Mouse (Mus musculus) neural tube, embryonic 15.5 days (tissue): Measurements from ENCODE around the gene Eif4e2. TPM values are rescaled to one million over a fixed set of nuclear protein-coding genes. Genes with fewer than 3 reads are reported as not detected.

ENCODE experiments used
- ATAC-seq: fragments of 200-750 bp; cut with Nextera tagmentation; 2 replicates; pipeline ENCODE4 v1.8.0; 2017; ENCODE audit warnings: mild to moderate bottlenecking, moderate TSS enrichment, moderate library complexity; ENCODE audit not compliant: low FRiP score
- H3K27ac ChIP-seq: fragments of 300-500 bp; sonication (generic); replicated peaks from 2 replicates; pipeline ENCODE4 v1.5.1; 2015; ENCODE audit warnings: mild to moderate bottlenecking, inconsistent platforms
- H3K27me3 ChIP-seq: fragments of 300-500 bp; sonication (generic); replicated peaks from 2 replicates; pipeline ENCODE4 v1.6.1; 2015; ENCODE audit warnings: inconsistent platforms
- H3K36me3 ChIP-seq: fragments of 300-500 bp; sonication (generic); 2 replicates; pipeline ENCODE4 v1.6.1; 2015; ENCODE audit warnings: inconsistent platforms
- H3K4me1 ChIP-seq: fragments of 300-500 bp; sonication (generic); 2 replicates; pipeline ENCODE4 v1.6.1; 2015; ENCODE audit warnings: inconsistent platforms
- H3K4me2 ChIP-seq: fragments of 300-500 bp; sonication (generic); 2 replicates; pipeline ENCODE4 v1.6.1; 2015; ENCODE audit warnings: inconsistent platforms, mild to moderate bottlenecking, moderate library complexity
- H3K4me3 ChIP-seq: fragments of 300-500 bp; sonication (generic); replicated peaks from 2 replicates; pipeline ENCODE4 v1.5.1; 2015; ENCODE audit warnings: mild to moderate bottlenecking, inconsistent platforms
- H3K9ac ChIP-seq: fragments of 300-500 bp; sonication (generic); replicated peaks from 2 replicates; pipeline ENCODE4 v1.6.1; 2015; ENCODE audit warnings: mild to moderate bottlenecking, inconsistent platforms
- H3K9me3 ChIP-seq: fragments of 300-500 bp; sonication (generic); replicated peaks from 2 replicates; pipeline ENCODE4 v1.6.1; 2016; ENCODE audit warnings: inconsistent platforms
- WGBS: fragments of 180-500 bp; shearing (Covaris S2); methylation state at CpG from one replicate; pipeline ENCODE4 v1.1.7; 2015; ENCODE audit warnings: mixed read lengths; 5-methylcytosine and 5-hydroxymethylcytosine counted together
- polyA plus RNA-seq: library from polyadenylated mRNA; unstranded; fragments of >200 nt; fragmentation: Nextera tagmentation; extraction: Ambion mirVana; gene quantifications from 2 replicates; pipeline ENCODE4 v1.2.1, GENCODE M21; 2015

Gene Eif4e2
- polyA plus RNA-seq, 1 experiment from 2014 or later, result 93.4 TPM

- Histone ChIP-seq H3K9ac (no peak overlapping the region), H3K4me3 (0 out of 2 replicates have a peak overlapping the region, but pooled peaks have one; percentile 15), H3K4me1 (peaks cover 25% of the 10 kb centered on the region), H3K27me3 (peaks cover 67% of the 10 kb centered on the region), H3K9me3 (no peaks in the 10 kb centered on the region), H3K36me3 (no peaks in the 10 kb centered on the region), H3K27ac (no peak overlapping the region), H3K4me2 (peak overlapping the region; percentile 50)
- WGBS, result 26% methylated on average over 15 of the region's 15 CpGs
- ATAC-seq, result no peak
Observed at GRCm38 (mm10) chr1:87183998-87184750, 29.5 kb upstream of the Eif4e2 start.

DNA sequence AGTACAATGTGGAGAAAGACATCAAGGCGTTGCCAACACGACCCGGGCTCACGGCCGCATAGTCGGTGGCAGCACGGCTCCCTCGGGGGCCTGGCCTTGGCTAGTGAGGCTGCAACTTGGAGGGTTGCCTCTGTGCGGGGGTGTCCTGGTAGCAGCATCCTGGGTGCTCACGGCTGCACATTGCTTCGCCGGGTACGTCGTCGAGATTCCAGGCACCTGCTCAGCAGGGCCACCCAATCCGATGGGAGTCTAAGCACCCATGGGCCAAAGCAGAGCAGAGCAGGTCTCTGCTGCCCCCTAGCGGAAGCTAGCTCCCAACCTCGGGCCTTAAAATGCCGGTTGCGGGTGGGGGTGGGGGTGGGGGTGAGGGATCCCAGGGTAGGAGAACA is 29.0 kb upstream of the Eif4e2 start:
- Histone ChIP-seq H3K4me1 (peaks cover 25% of the 10 kb centered on the region), H3K27ac (no peak overlapping the region), H3K4me2 (peak overlapping the region; percentile 50), H3K4me3 (0 out of 2 replicates have a peak overlapping the region, but pooled peaks have one; percentile 15), H3K36me3 (no peaks in the 10 kb centered on the region), H3K9me3 (no peaks in the 10 kb centered on the region), H3K27me3 (peaks cover 72% of the 10 kb centered on the region), H3K9ac (no peak overlapping the region)
- peak; percentile 27; the same call in 1 of the 2 replicates for ATAC-seq
- WGBS, result 4% methylated on average over 20 of the region's 20 CpGs

DNA sequence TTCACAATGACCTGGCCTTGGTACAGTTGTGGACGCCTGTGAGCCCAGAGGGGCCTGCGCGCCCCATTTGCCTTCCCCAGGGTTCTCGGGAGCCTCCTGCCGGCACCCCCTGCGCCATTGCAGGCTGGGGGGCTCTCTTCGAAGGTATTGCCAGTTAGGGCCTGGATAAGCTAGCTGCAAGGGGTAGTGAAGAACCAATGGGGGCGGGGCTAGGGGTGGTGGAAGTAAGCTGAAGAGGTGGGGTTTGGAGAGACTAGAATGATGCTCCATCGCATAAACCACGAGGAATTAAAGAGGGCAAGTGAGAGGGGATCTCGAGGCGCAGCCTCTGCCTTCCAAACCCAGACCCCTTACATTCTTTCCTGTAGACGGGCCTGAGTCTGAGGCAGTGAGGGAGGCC is 28.2 kb upstream of the Eif4e2 start:
- Histone ChIP-seq H3K9ac (no peak overlapping the region), H3K36me3 (no peaks in the 10 kb centered on the region), H3K27ac (no peak overlapping the region), H3K27me3 (peaks cover 72% of the 10 kb centered on the region), H3K4me2 (peak overlapping the region; percentile 97; the same call in 1 of the 2 replicates), H3K4me3 (0 out of 2 replicates have a peak overlapping the region, but pooled peaks have one; percentile 53), H3K9me3 (no peaks in the 10 kb centered on the region), H3K4me1 (peaks cover 25% of the 10 kb centered on the region)
- ATAC-seq, result no peak
- 14% methylated on average over 13 of the region's 13 CpGs for WGBS

DNA sequence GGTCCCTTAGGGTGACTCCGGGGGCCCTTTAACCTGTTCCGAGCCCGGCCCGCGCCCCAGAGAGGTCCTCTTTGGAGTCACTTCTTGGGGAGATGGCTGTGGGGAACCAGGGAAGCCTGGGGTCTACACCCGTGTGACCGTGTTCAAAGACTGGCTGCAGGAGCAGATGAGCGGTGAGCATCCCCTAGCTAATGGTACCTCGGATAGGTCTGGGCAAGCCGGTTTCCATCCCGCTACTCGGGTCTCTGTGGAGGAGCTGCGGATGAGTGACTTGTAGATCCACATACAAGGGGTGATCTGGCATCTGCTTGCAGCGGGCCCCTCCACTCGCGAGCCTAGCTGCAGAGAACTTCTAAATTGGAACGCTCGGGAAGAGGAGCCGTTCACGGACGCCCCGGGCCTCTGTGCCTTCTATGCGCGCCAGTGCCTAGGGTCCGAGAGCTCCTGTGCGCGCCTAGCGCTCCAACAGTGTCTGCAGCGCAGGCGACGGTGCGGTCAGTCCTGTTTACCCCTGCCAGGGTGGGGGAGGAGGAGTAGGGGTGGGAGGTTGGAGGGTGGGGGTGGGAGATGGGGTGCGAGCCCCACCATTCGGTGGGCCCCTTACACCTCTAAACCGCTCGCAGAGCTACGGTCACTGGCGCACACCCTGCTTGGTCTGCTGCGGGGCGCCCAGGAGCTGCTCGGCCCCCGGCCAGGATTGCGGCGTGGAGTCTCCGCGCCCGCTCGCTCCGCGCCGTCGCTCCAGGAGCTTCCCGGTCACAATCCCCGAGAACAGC is 27.3 kb upstream of the Eif4e2 start:
- H3K9ac ChIP-seq, result peak overlapping the region; percentile 51
- peaks cover 65% of the 10 kb centered on the region for H3K27me3 ChIP-seq
- H3K9me3 ChIP-seq, result no peaks in the 10 kb centered on the region
- no peaks in the 10 kb centered on the region for H3K36me3 ChIP-seq
- peak; percentile 56 for ATAC-seq
- 2% methylated on average over 53 of the region's 54 CpGs for WGBS
- peak overlapping the region; percentile 97 for H3K4me2 ChIP-seq
- H3K27ac ChIP-seq, result no peak overlapping the region
- peaks cover 25% of the 10 kb centered on the region for H3K4me1 ChIP-seq
- peak overlapping the region; percentile 53 for H3K4me3 ChIP-seq

- Histone ChIP-seq H3K9ac (peak overlapping the region; percentile 51), H3K27me3 (peaks cover 60% of the 10 kb centered on the region), H3K4me1 (peaks cover 25% of the 10 kb centered on the region), H3K9me3 (no peaks in the 10 kb centered on the region), H3K27ac (no peak overlapping the region), H3K4me2 (peak overlapping the region; percentile 97), H3K36me3 (no peaks in the 10 kb centered on the region), H3K4me3 (peak overlapping the region; percentile 53)
- WGBS, result 0% methylated on average over 15 of the region's 15 CpGs
- peak; percentile 54 for ATAC-seq
Observed at GRCm38 (mm10) chr1:87187037-87187355, 26.7 kb upstream of the Eif4e2 start.

DNA sequence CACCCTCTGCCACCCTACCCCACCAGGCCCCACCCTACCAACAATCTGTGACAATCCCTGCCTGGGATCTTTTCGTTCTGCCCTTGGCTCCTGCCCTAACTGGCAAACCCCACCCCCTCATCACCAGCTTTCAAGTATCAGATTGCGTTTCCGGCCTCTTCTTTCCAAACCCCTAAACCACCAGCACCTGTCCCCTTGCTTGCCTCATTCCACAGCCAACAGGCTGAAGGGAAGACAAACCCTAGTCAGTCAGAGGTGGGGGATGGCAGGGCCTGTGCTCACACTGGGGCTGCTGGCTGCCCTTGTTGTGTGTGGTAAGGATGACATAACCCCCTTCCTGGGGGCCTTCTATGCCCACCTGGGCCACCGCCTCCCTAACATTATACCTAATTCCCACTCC is 23.3 kb upstream of the Eif4e2 start, which contains the start of gene Chrnd:
TSS of gene Chrnd (plus strand) at position 179 of the 400 bp plus-strand sequence.
- ATAC-seq, result no peak

DNA sequence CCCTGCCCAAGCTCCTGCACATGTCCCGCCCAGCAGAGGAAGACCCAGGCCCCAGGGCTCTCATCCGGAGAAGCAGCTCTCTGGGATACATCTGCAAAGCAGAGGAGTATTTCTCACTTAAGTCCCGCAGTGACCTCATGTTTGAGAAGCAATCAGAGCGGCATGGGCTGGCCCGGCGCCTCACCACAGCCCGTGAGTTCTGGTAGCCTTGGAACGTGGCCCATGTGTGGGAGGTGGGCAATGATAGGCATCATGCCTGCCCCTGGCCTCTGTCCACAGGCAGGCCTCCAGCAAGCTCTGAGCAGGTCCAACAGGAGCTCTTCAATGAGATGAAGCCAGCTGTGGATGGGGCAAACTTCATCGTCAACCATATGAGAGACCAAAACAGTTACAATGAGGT is 16.4 kb upstream of the Eif4e2 start:
- Histone ChIP-seq H3K4me1 (no peaks in the 10 kb centered on the region), H3K36me3 (no peaks in the 10 kb centered on the region), H3K9me3 (no peaks in the 10 kb centered on the region), H3K27ac (no peak overlapping the region), H3K27me3 (no peaks in the 10 kb centered on the region), H3K4me3 (no peak overlapping the region), H3K9ac (no peak overlapping the region), H3K4me2 (no peak overlapping the region)
- WGBS, result 82% methylated on average over 9 of the region's 9 CpGs
- no peak for ATAC-seq

More for the DNA sequence above, 23.3 kb upstream of the Eif4e2 start, which contains the start of gene Chrnd:
- Histone ChIP-seq H3K27ac (no peak within 1 kb of the TSS), H3K4me3 (no peak within 1 kb of the TSS), H3K36me3 (no peaks in the 10 kb centered on the region), H3K9ac (no peak within 1 kb of the TSS), H3K9me3 (no peaks in the 10 kb centered on the region), H3K27me3 (peaks cover 29% of the 10 kb centered on the region), H3K4me1 (peaks cover 14% of the 10 kb centered on the region), H3K4me2 (no peak within 1 kb of the TSS)
- 36% methylated on average over 4 of the region's 4 CpGs for WGBS

GRCm38 (mm10) chr1:87198119-87199065 is 15.3 kb upstream of the Eif4e2 start:
- Histone ChIP-seq H3K4me2 (no peak overlapping the region), H3K9ac (no peak overlapping the region), H3K4me1 (no peaks in the 10 kb centered on the region), H3K4me3 (no peak overlapping the region), H3K36me3 (no peaks in the 10 kb centered on the region), H3K9me3 (no peaks in the 10 kb centered on the region), H3K27ac (no peak overlapping the region), H3K27me3 (no peaks in the 10 kb centered on the region)
- ATAC-seq, result no peak
- WGBS, result 75% methylated on average over 12 of the region's 12 CpGs

- Histone ChIP-seq H3K4me3 (no peak overlapping the region), H3K4me1 (no peaks in the 10 kb centered on the region), H3K36me3 (no peaks in the 10 kb centered on the region), H3K9me3 (no peaks in the 10 kb centered on the region), H3K4me2 (no peak overlapping the region), H3K27me3 (peaks cover 9% of the 10 kb centered on the region), H3K9ac (no peak overlapping the region), H3K27ac (no peak overlapping the region)
- WGBS, result 77% methylated on average over 2 of the region's 2 CpGs
- no peak for ATAC-seq
Observed at GRCm38 (mm10) chr1:87200811-87201210, 12.9 kb upstream of the Eif4e2 start.

DNA sequence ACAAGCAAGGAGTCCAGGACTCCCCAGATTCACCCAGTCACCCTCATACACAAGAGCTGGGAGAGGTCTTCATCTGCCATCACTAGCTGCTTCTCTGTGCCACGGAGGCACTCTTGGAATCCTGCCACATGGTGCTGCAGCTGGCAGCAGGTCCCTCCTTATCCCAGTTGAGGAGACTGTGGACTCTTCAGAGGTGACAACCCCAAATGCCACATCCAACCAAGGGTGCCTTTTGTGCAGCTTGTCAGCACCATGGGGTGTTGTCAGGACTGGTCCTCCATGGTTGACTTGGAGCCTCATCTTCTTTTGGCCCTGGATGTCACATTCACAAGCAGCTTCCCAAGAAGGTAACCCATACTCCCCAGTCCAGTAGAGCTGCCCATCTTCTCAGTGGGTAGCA is 11.9 kb upstream of the Eif4e2 start:
- Histone ChIP-seq H3K36me3 (no peaks in the 10 kb centered on the region), H3K27ac (no peak overlapping the region), H3K9ac (no peak overlapping the region), H3K9me3 (no peaks in the 10 kb centered on the region), H3K4me3 (no peak overlapping the region), H3K4me2 (no peak overlapping the region), H3K27me3 (peaks cover 19% of the 10 kb centered on the region), H3K4me1 (no peaks in the 10 kb centered on the region)
- 59% methylated on average over 1 of the region's 1 CpGs for WGBS
- ATAC-seq, result no peak

- H3K27me3 ChIP-seq, result peaks cover 35% of the 10 kb centered on the region
- H3K4me1 ChIP-seq, result no peaks in the 10 kb centered on the region
- no peak overlapping the region for H3K27ac ChIP-seq
- H3K4me2 ChIP-seq, result no peak overlapping the region
- 80% methylated on average over 5 of the region's 5 CpGs for WGBS
- H3K4me3 ChIP-seq, result no peak overlapping the region
- H3K36me3 ChIP-seq, result no peaks in the 10 kb centered on the region
- H3K9me3 ChIP-seq, result no peaks in the 10 kb centered on the region
- ATAC-seq, result no peak
- H3K9ac ChIP-seq, result no peak overlapping the region
Observed at GRCm38 (mm10) chr1:87203779-87204178, 9.9 kb upstream of the Eif4e2 start.
